Mouse (Mus musculus): ENCODE measurements around the gene Serpinb9c.
"Not testable (repeated sequence)": the region's sequence is repeated elsewhere in the genome, so short reads cannot be mapped to it uniquely, and the experiment has no call there.

Gene Serpinb9c

DNA sequence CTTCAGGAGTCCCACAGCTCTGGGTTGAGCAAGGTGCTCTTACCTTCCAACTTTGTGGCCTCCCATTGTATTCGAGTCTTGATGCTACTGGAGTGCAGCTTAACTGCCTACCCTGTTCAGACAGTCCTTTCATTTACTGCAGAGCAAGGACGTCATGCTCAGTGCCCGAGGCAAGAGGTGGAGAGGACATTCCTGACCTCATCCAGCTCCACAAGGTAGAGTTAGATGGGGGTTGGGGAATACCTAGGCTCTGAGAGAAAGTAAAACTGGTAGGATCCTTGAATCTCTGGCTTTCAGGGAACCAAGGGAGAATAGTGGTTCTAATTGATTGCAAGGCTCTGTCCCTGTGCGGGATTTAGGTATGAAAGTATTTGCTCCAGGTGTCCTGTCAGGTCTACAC is at the start of gene Serpinb9c:
Gene Serpinb9c, minus strand, starts transcription at position 101 of the 400 bp plus-strand sequence.
- DNase-seq (ENCODE audit: low spot score in 2 of 2): no peak

GRCm38 (mm10) chr13:33199740-33200139 is 40.2 kb upstream of the Serpinb9c start:
- no peak for DNase-seq (ENCODE audit: low spot score in 2 of 2)

- no peak for DNase-seq (ENCODE audit: low spot score in 2 of 2)
Observed at GRCm38 (mm10) chr13:33192659-33193058, 33.1 kb upstream of the Serpinb9c start, which contains the start of gene Serpinb9d. Serpinb9d (plus strand) TSS chr13:33192959.

- not testable (repeated sequence) for DNase-seq (ENCODE audit: low spot score in 2 of 2)
Observed at GRCm38 (mm10) chr13:33190486-33190885, 30.9 kb upstream of the Serpinb9c start.

DNA sequence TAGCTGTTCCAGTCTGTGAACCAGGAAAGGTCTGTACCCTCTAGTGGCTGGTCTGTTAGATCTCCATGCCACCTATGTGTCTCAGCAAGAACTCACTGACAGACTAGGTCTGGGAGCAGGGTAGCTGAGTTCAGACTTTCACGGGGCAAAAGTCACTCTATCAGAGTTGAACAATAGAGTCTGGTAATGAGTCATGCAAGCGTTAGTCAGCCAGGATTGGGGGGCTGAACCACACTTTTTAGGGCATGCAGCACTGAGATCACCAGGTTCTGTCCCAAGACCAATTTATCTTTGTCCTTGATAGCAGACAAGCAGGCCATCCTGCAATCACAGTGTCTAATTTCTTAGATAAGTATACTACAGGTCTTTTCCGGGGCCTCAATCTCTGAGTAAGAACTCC is 18.1 kb downstream of the Serpinb9c start:
- no peak for DNase-seq (ENCODE audit: low spot score in 2 of 2)

DNA sequence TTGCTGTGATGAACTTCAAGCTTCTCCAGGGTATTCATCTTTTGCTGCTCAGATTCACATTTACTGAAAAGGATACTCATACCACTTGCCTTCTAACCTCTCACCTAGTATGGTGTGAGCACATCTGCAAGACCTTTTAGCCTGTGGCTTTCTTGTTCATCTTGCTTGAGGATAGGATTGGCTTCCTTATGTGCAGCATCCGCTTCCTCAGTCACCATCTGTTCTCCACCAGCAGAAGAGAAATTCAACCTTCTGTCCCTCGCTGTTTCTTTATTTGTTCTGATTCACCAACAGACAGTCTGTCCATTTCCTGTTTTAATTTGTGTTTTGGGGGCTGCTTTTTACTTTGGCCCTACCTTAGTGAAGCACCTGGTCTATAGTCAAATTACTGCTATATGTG is 21.8 kb downstream of the Serpinb9c start:
- DNase-seq (ENCODE audit: low spot score in 2 of 2): peak in 1 of 2 experiments; percentile 4

DNA sequence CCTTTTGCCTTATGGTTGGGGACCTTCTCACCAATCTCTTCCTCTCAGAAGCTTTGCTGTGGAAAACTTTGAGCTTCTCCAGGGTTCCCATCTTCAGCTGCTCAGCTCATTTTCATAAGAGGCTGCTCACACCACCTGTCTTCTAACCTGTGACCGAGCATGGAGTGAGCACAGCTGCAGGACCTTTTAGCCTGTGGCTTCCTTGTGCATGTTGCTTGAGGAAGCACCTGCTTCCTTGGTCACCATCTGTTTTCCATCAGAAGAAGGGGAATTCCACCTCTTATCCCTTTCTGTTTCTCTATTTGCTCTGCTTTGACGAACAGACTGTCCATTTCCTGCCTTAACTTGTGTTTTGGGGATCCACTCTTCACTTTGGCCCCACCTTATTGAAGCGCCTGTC is 46.5 kb downstream of the Serpinb9c start:
- no peak for DNase-seq (ENCODE audit: low spot score in 2 of 2)

DNA sequence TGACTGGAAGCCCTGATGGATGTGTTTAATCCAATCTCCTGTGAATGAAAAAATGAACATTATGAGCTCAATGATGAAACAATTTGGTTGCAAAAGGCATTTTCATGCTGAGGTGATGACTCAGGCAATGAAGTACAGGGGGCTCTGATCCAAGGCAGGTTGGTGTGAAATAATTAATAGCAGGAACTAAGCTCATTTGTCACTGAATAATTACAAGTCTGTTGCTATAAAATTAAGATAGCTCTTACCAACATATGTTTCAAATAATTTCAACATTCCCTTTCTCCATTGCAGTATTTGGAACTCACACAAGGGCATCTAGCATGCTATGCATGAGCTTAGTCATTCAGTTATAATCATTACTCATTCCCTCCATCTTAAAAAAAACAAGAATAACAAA is 53.9 kb downstream of the Serpinb9c start:
- no peak for DNase-seq (ENCODE audit: low spot score in 2 of 2)

All from frontal cortex, postnatal 14 days (tissue).